Mouse (Mus musculus) G1E (cell line): ENCODE results near the gene Dnajc13.

Experiments used
- CTCF ChIP-seq: IDR thresholded peaks from 2 replicates; pipeline ENCODE4 v1.5.1; 2012; ENCODE audit warnings: low read depth, low read length, inconsistent platforms, mixed read lengths
- GATA1 ChIP-seq: IDR thresholded peaks from 2 replicates; pipeline ENCODE4 v1.6.1; 2012; ENCODE audit warnings: borderline replicate concordance, low read length, inconsistent platforms, mixed read lengths
- GATA2 ChIP-seq: IDR thresholded peaks from 2 replicates; pipeline ENCODE4 v1.6.1; 2012; ENCODE audit warnings: low read depth, low read length, inconsistent platforms, borderline replicate concordance
- TAL1 ChIP-seq: conservative IDR thresholded peaks from 2 replicates; pipeline ENCODE4 v1.6.1; 2012; ENCODE audit warnings: low read depth, low read length, inconsistent platforms, mixed read lengths

- TF ChIP-seq CTCF, result no peak
- TF ChIP-seq GATA1, result no peak
- TF ChIP-seq TAL1, result no peak
- no peak for TF ChIP-seq GATA2
Observed at GRCm38 (mm10) chr9:104142805-104143204, 119.9 kb downstream of the Dnajc13 start.
